In the genomic region with DNA sequence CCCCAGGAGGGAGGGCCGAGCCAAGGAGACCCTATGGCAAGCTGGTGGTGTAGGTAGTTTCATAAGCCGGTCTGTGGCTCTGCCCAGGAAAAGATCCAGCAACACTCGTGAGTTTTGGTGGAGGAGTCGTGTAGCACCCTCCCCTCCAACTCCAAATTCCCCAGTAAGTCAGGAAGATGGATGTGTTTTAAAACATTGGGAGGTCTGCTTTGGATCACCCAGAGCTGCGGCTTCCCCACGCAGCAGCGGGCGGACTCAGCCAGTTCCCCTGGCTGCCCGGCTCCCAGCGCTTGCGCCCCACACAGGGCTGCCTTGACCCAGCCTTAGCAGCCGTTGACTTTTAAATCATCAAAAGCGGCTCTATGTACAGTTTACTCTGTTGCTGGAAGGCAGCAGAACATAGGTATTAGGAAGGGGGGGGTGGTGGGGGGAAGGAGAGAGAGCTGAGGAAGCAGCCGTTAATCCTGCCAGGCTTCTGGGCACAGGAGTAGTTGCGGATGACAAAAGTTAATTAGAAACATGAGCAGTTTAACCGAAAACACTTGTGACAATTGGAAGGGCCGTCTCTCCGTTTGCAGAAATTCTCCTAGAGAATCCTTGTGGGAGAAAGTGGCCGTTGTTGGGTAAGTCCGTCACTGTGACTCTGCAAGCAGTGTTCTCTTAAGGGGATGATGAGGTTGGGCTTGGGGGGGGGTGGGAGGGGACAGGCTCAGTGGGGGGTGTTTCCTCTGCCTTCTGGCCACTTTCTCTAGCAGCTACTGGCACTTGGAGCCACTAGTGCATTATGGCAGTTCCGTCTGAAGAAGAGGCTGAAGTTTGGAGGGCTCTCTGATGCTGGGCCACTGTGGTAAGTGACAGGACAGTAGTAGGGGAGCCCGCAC, we compare ENCODE assay signal across 8 mouse cellular contexts.
A peak's percentile ranks its signal among the peaks of the same experiment; 100 is the strongest.
DNase-seq lines count a peak whose midpoint lies in the region; ATAC-seq and TF ChIP-seq lines count a peak whose summit lies in the region.

No protein-coding gene starts in this region.

- intact Hi-C loops in left cerebral cortex, postnatal 14 days (cut with DNase I): no loop called here
- intact Hi-C loops in left cerebral cortex, postnatal 4 days (cut with DNase I): no loop called here

- H3K27ac ChIP-seq in embryonic facial prominence, embryonic 11.5 days (replicated peaks; ENCODE audit: low read depth, low read length): peak overlapping the region; percentile 65
- peak overlapping the region; percentile 22 for H3K27ac ChIP-seq in intestine, embryonic 15.5 days
- H3K27ac ChIP-seq in midbrain, postnatal 0 days (ENCODE audit: low read depth, low read length): no peak overlapping the region

- no peaks in the 10 kb centered on the region for H3K9me3 ChIP-seq in embryonic facial prominence, embryonic 11.5 days (replicated peaks; ENCODE audit: control insufficient read depth, low read length)
- H3K9me3 ChIP-seq in intestine, embryonic 15.5 days: no peaks in the 10 kb centered on the region
- H3K9me3 ChIP-seq in midbrain, postnatal 0 days (ENCODE audit: low read length): no peaks in the 10 kb centered on the region

- WGBS in embryonic facial prominence, embryonic 11.5 days: 7% methylated on average over 22 of the region's 22 CpGs
- 25% methylated on average over 22 of the region's 22 CpGs for WGBS in intestine, embryonic 15.5 days
- WGBS in midbrain, postnatal 0 days: 26% methylated on average over 22 of the region's 22 CpGs

- TF ChIP-seq CTCF in midbrain, postnatal 0 days (IDR thresholded peaks at IDR 0.05): no peak

- no peaks in the 10 kb centered on the region for H3K36me3 ChIP-seq in embryonic facial prominence, embryonic 11.5 days (replicated peaks; ENCODE audit: control insufficient read depth, insufficient read depth, low read depth, low read length)
- 0 out of 2 replicates have a peak, but pooled peaks cover 6% of the 10 kb centered on the region for H3K36me3 ChIP-seq in intestine, embryonic 15.5 days
- H3K36me3 ChIP-seq in midbrain, postnatal 0 days (ENCODE audit: insufficient read depth, low read length): peaks cover 13% of the 10 kb centered on the region

- peak overlapping the region; percentile 38 for H3K4me2 ChIP-seq in embryonic facial prominence, embryonic 11.5 days (ENCODE audit: low read depth, low read length)
- H3K4me2 ChIP-seq in intestine, embryonic 15.5 days (replicated peaks): peak overlapping the region; percentile 45
- peak overlapping the region; percentile 20; the same call in 1 of the 2 replicates for H3K4me2 ChIP-seq in midbrain, postnatal 0 days (ENCODE audit: low read depth, low read length, poor library complexity, severe bottlenecking)

- H3K4me1 ChIP-seq in embryonic facial prominence, embryonic 11.5 days (ENCODE audit: control insufficient read depth, insufficient read depth, low read length): peaks cover 3% of the 10 kb centered on the region
- peaks cover 9% of the 10 kb centered on the region; the same call in 1 of the 2 replicates for H3K4me1 ChIP-seq in intestine, embryonic 15.5 days (replicated peaks)
- H3K4me1 ChIP-seq in midbrain, postnatal 0 days (ENCODE audit: insufficient read depth, low read length): peaks cover 2% of the 10 kb centered on the region; the same call in 1 of the 2 replicates

- H3K27me3 ChIP-seq in embryonic facial prominence, embryonic 11.5 days (ENCODE audit: control insufficient read depth, insufficient read depth, low read length): 0 out of 2 replicates have a peak, but pooled peaks cover 3% of the 10 kb centered on the region
- H3K27me3 ChIP-seq in intestine, embryonic 15.5 days (replicated peaks): no peaks in the 10 kb centered on the region
- H3K27me3 ChIP-seq in midbrain, postnatal 0 days (ENCODE audit: insufficient read depth, low read length): no peaks in the 10 kb centered on the region

- peak; percentile 69 for ATAC-seq in embryonic facial prominence, embryonic 11.5 days (replicated peaks; ENCODE audit: insufficient number of reproducible peaks, low FRiP score, low TSS enrichment, low read depth)
- ATAC-seq in intestine, embryonic 15.5 days: peak; percentile 78
- 0 out of 2 replicates have a peak, but pooled peaks have one; percentile 25 for ATAC-seq in midbrain, postnatal 0 days (ENCODE audit: low FRiP score)
- ATAC-seq in megakaryocyte-erythroid progenitor cell, adult 5-6 weeks (replicated peaks; ENCODE audit: low FRiP score, low TSS enrichment, poor library complexity, severe bottlenecking): no peak

- peak overlapping the region; percentile 39; the same call in 1 of the 2 replicates for H3K9ac ChIP-seq in embryonic facial prominence, embryonic 11.5 days (replicated peaks; ENCODE audit: low read length)
- no peak overlapping the region for H3K9ac ChIP-seq in intestine, embryonic 15.5 days
- 0 out of 2 replicates have a peak overlapping the region, but pooled peaks have one; percentile 20 for H3K9ac ChIP-seq in midbrain, postnatal 0 days (replicated peaks; ENCODE audit: low read length, poor library complexity, severe bottlenecking)

- H3K4me3 ChIP-seq in embryonic facial prominence, embryonic 11.5 days (ENCODE audit: low read depth, low read length): no peak overlapping the region
- peak overlapping the region; percentile 25 for H3K4me3 ChIP-seq in intestine, embryonic 15.5 days (replicated peaks)
- H3K4me3 ChIP-seq in midbrain, postnatal 0 days (ENCODE audit: low read depth, low read length): no peak overlapping the region

- peak; percentile 30 to 49 for DNase-seq in left cerebral cortex, postnatal 14 days (ENCODE audit: low spot score in 2 of 2)
- DNase-seq in left cerebral cortex, postnatal 4 days: no peak
- peak; percentile 89 for DNase-seq in embryonic facial prominence, embryonic 11.5 days (ENCODE audit: low spot score)
- peak; percentile 46 for DNase-seq in midbrain, postnatal 0 days (ENCODE audit: low spot score)
- DNase-seq in layer of hippocampus, postnatal 10 days (ENCODE audit: low spot score in 2 of 2): no peak
- no peak for DNase-seq in layer of hippocampus, postnatal 14 days (ENCODE audit: low spot score in 2 of 2)

Comparison
In these comparisons a context has a peak if more than half of its experiments do, and no peak if none do; other contexts are left out.
1. DNase-seq: peak in left cerebral cortex, postnatal 14 days (2 of 2), embryonic facial prominence, embryonic 11.5 days (single experiment) and midbrain, postnatal 0 days (single experiment); none in left cerebral cortex, postnatal 4 days (single experiment), layer of hippocampus, postnatal 10 days (0 of 2) and layer of hippocampus, postnatal 14 days (0 of 2).
2. Peak in every context shown above with its lines, with median percentiles within 50 percentile points of each other: H3K4me2 ChIP-seq.